Mouse (Mus musculus) brain, embryonic 14.5 days (tissue): ENCODE measurements at regions not wholly inside any gene's neighbourhood (a gene's known extent, or its start where the extent isn't known, plus 50 kb on each side); places are given as distances from the start of the nearest gene placed in this dataset.

ENCODE experiments used
- CTCF ChIP-seq: fragments of 200-500 bp; IDR thresholded peaks from 2 replicates; pipeline ENCODE4 v1.5.1; 2012; ENCODE audit warnings: inconsistent platforms, mild to moderate bottlenecking, moderate library complexity, borderline replicate concordance; ENCODE audit not compliant: insufficient read depth, insufficient read length; ENCODE audit errors: extremely low read depth
- POLR2A ChIP-seq: fragments of 200-500 bp; IDR thresholded peaks from 2 replicates; pipeline ENCODE4 v1.6.1; 2012; ENCODE audit warnings: mild to moderate bottlenecking, inconsistent platforms, borderline replicate concordance; ENCODE audit not compliant: poor library complexity, insufficient read depth, insufficient read length, severe bottlenecking; ENCODE audit errors: extremely low read depth

DNA sequence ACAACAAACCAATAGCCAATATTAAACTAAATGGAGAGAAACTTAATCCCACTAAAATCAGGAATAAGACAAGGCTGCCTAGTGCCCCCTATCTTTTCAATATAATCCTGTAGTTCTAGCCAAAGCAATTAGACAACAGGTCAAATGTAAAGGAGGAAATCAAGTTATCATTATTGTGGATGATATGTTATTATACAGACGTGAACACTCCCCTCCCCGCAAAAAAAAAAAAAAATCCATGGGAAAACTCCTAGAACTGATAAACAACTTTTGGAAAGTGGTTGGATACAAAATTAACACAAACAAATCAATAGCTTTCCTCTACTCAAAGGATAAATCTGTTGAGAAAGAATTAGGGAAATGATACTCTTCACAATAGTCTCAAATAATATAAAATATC is 966.2 kb upstream of the Gm12353 start:
- TF ChIP-seq CTCF (no peak), POLR2A (no peak)
